Mouse (Mus musculus): ENCODE results near the gene Inpp4a. TPM values are rescaled to one million over a fixed set of nuclear protein-coding genes. Genes with fewer than 3 reads are reported as not detected.

Inpp4a gene
- polyA plus RNA-seq, 1 experiment from 2014 or later, result 73.5 TPM

DNA sequence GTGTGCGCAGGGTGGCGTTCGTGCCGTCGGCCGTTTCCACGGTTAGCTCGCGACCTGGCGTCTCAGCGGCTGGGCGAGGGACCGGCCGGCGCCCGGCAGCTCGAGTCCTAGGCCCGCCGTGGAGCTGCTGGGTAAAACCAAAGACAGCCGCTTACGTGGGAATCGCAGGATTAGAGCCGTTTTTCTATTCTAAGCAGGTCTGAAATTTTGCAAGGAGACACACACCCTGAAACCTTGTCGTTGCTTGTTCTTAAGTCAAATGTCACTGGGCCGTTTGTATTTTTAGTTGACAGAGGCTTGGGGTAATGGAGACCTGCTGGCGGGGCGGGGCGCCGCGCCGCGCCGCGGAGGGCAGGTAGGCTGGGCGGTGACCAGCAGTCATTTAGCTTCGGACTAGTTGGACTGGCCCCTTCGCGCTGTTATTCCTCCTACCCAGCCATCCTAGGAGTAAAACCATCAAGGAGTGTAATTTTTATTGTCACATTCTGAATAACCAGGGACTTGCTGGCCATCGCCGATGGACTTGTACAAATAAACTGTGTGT is 130.7 kb downstream of the Inpp4a start:
- peak; percentile 9; the same call in 1 of the 2 replicates for ATAC-seq (ENCODE audit: low FRiP score, low read depth)
- H3K4me3 ChIP-seq, result peak overlapping the region; percentile 84
- peak overlapping the region; percentile 75 for H3K27ac ChIP-seq (replicated peaks)
- 2% methylated on average over 39 of the region's 40 CpGs for WGBS
- H3K27me3 ChIP-seq, result no peaks in the 10 kb centered on the region
- peaks cover 40% of the 10 kb centered on the region for H3K36me3 ChIP-seq
- H3K9ac ChIP-seq, result peak overlapping the region; percentile 91
- H3K9me3 ChIP-seq, result no peaks in the 10 kb centered on the region
- peak overlapping the region; percentile 84 for H3K4me2 ChIP-seq
- H3K4me1 ChIP-seq (replicated peaks), result peaks cover 32% of the 10 kb centered on the region

DNA sequence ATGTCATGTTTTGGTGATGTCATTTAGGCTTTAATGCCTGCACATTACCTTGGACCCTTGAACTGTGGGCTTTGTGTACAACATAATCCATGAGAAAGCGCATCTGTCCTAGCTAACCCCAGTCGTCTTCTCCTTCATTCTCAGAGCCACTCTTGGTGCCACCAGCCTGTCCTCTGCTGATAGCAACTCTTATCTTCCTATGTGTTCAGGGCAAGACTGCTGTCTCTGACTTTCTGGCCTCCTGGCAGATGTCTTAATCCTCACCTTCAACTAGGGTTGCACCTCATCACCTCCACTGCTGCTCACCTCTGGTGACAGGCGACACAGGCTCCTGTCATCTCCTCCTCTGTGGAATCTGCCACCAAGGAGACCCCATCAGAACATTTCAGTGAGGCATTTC is 136.8 kb downstream of the Inpp4a start:
- H3K27me3 ChIP-seq, result no peaks in the 10 kb centered on the region
- no peak for ATAC-seq (ENCODE audit: low FRiP score, low read depth)
- no peak overlapping the region for H3K4me2 ChIP-seq
- no peaks in the 10 kb centered on the region for H3K9me3 ChIP-seq
- no peak overlapping the region for H3K9ac ChIP-seq
- WGBS, result 97% methylated on average over 3 of the region's 3 CpGs
- no peak overlapping the region for H3K4me3 ChIP-seq
- H3K36me3 ChIP-seq, result peaks cover 61% of the 10 kb centered on the region
- no peak overlapping the region for H3K27ac ChIP-seq (replicated peaks)
- peaks cover 13% of the 10 kb centered on the region for H3K4me1 ChIP-seq (replicated peaks)

DNA sequence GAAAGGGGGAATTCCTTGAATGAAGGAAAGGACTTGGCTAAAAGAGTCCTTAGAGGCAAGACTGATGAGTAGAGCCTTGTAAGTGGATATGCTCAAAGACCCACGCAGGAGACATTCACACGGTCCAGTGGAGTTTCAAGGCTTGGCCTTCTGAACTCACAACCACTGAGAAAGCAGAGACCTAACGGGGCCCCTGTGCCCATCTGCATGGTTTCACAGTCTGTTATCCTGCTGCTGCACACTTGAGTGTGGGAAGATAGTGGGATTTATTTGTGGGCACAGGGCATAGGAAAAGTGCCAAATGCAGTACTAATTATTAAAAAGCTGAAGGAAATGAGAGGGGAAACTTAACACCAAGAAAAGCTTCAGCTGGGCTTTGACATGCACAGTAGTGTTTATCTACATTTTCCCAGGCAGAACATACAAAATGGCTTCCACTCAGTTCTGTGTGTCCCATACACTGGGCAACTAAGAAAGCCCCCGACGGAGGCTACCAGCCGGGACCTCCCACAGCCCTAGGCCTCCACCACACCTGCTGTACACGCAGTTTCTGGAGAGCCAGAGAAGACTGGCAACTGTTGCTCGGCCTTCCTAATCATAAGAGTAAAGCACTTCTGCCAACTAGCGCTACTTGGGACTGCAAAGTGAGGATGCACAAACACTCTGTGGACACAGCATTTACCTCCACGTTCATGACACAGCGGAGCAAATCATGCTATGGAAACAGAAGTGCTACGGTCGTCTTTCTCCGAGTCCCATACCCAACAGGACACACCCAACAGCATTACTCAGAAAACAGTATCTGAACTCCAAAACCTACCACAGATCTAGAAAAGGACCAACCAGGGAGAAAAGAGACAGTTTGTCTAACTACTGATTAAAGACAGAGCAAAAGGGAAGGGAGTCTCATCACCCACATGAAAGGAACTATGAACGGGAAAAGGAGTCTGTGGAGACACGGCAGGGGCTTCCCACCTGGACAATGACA is 143.5 kb downstream of the Inpp4a start:
- ATAC-seq (ENCODE audit: low FRiP score, low read depth), result no peak
- Histone ChIP-seq H3K4me3 (no peak overlapping the region), H3K4me2 (no peak overlapping the region), H3K27me3 (no peaks in the 10 kb centered on the region), H3K9me3 (no peaks in the 10 kb centered on the region), H3K27ac (replicated peaks) (no peak overlapping the region), H3K36me3 (peaks cover 44% of the 10 kb centered on the region), H3K4me1 (replicated peaks) (no peaks in the 10 kb centered on the region), H3K9ac (no peak overlapping the region)
- WGBS, result 95% methylated on average over 16 of the region's 16 CpGs

DNA sequence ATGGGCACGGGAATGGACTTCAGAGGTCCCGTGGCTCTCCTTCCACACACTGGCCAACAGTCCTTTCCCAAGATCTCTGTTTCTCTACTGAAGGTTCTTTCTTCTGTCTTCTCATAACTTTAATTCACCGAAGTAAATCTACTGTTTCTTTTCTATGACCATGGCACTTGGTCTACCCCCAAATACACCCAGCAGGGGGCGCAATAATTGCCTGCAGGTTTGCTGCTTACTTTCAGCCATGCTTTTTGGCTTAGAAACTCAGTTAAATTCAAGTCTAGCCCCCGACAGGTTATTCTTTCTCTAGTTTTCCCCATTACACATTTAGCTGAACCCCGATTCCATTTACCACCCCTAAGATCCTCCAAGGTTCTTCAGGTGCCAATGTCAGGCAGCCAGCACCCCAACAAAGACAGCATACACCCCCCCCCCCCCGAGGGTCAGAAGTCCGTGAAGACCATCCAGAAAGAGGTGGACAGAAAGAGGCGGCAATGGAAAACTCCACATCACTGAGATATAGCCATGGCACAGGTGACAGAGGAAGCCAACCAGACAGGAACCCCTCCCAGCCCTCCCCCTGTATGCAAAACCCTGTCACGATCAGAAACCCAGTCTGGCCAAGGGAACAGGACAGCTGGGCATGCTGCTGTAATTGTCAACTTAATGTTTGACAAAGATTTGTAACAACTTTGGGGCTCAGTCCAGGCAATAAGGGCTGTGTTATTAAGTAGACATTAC is 148.9 kb downstream of the Inpp4a start:
- Histone ChIP-seq H3K4me2 (no peak overlapping the region), H3K9me3 (no peaks in the 10 kb centered on the region), H3K9ac (no peak overlapping the region), H3K36me3 (peaks cover 30% of the 10 kb centered on the region), H3K27me3 (no peaks in the 10 kb centered on the region), H3K4me3 (no peak overlapping the region), H3K27ac (replicated peaks) (no peak overlapping the region), H3K4me1 (replicated peaks) (no peaks in the 10 kb centered on the region)
- 82% methylated on average over 10 of the region's 10 CpGs for WGBS
- no peak for ATAC-seq (ENCODE audit: low FRiP score, low read depth)

DNA sequence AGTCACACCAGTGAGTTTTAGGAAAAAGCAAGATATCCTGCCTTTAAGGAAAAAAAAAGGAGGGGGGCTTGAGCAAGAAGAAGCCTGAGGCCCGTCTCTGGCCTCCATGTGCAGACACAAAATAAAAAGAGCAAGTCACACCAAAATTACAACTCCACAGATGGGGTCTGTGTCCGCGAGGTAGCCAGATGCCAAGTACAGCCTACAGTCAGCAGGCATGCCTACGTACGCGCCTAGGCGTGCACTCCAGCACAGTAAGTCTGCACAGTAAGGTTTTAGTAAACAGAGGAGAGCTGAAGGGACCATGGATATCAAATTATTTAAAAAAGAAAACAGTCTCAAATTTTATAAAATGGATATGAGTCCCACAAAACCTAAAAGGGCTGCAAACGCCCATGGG is 151.6 kb downstream of the Inpp4a start:
- no peak for ATAC-seq (ENCODE audit: low FRiP score, low read depth)
- Histone ChIP-seq H3K36me3 (peaks cover 28% of the 10 kb centered on the region), H3K9me3 (no peaks in the 10 kb centered on the region), H3K4me1 (replicated peaks) (no peaks in the 10 kb centered on the region), H3K27ac (replicated peaks) (no peak overlapping the region), H3K27me3 (no peaks in the 10 kb centered on the region), H3K9ac (no peak overlapping the region), H3K4me3 (no peak overlapping the region), H3K4me2 (no peak overlapping the region)
- WGBS, result 91% methylated on average over 8 of the region's 8 CpGs

DNA sequence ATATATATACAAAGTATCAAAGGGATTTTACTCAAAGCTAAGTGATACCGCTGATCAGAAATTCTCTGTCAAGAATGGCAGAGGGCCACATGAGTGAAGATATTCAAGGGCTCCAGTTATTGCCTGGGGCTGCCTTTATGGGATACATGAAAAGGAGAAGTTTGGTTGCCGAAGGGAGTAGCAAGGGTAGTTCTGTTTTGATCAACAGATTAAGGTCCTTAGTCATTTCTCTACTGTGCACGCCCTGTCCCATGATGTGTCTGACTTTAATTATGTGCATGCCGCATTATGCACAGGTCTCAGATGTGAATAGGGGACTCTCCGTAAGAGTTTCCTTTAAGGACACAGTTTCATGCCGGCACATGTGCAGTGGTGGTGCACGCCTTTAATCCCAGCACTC is 157.9 kb downstream of the Inpp4a start:
- no peak for ATAC-seq (ENCODE audit: low FRiP score, low read depth)
- Histone ChIP-seq H3K27ac (replicated peaks) (no peak overlapping the region), H3K4me2 (no peak overlapping the region), H3K4me3 (no peak overlapping the region), H3K36me3 (peaks cover 5% of the 10 kb centered on the region; the same call in 1 of the 2 replicates), H3K4me1 (replicated peaks) (no peaks in the 10 kb centered on the region), H3K27me3 (no peaks in the 10 kb centered on the region), H3K9ac (no peak overlapping the region), H3K9me3 (no peaks in the 10 kb centered on the region)
- WGBS, result 94% methylated on average over 7 of the region's 7 CpGs

Other genes starting within 250 kb of the Inpp4a start
- 0.09 TPM in 1 of 2 replicates, not detected in the other for gene Cnga3, start 85.4 kb upstream of the Inpp4a start, polyA plus RNA-seq (2015; fragmentation: Nextera tagmentation; extraction: Ambion mirVana)
- gene Coa5, start 130.2 kb downstream of the Inpp4a start, polyA plus RNA-seq (2015; fragmentation: Nextera tagmentation; extraction: Ambion mirVana), result 59.8 and 60.1 TPM in 2 replicates
- 116 and 121 TPM in 2 replicates for gene Unc50, start 130.3 kb downstream of the Inpp4a start, polyA plus RNA-seq (2015; fragmentation: Nextera tagmentation; extraction: Ambion mirVana)
- 9.3 and 12.6 TPM in 2 replicates for gene Mgat4a, start 241.2 kb downstream of the Inpp4a start, polyA plus RNA-seq (2015; fragmentation: Nextera tagmentation; extraction: Ambion mirVana)

Data from hindbrain, embryonic 15.5 days (tissue).